In genomic region chr3:114099335-114099734, GRCm38 (mm10) we compare ENCODE assay signal across 17 mouse cellular contexts.
"Had no signal": no experiment of that assay in that cellular context is flagged by ENCODE, and none has a peak within 500 bp of the region (broad histone marks: within the 10 kb centered on the region; RNA-seq: fewer than 3 reads in every experiment).

No protein-coding gene starts in this region.

- H3K9ac ChIP-seq: lung, embryonic 15.5 days; midbrain, embryonic 13.5 days; midbrain, embryonic 15.5 days; neural tube, embryonic 12.5 days; stomach, embryonic 15.5 days had no signal

- ATAC-seq: lung, postnatal 0 days; midbrain, embryonic 13.5 days; midbrain, embryonic 15.5 days had no signal

- DNase-seq: lung, adult 2 months; lung, postnatal 14 days; lung, postnatal 36 days; right cerebral cortex, postnatal 14 days; thymus, adult 2 months; thymus, postnatal 14 days; thymus, postnatal 4 days had no signal

- H3K4me2 ChIP-seq: lung, embryonic 15.5 days; midbrain, embryonic 11.5 days; midbrain, embryonic 13.5 days; midbrain, embryonic 15.5 days; neural tube, embryonic 12.5 days; stomach, embryonic 15.5 days had no signal

- H3K27ac ChIP-seq: lung, embryonic 15.5 days; macrophage; midbrain, embryonic 13.5 days; midbrain, embryonic 15.5 days; neural tube, embryonic 12.5 days; stomach, embryonic 15.5 days; stomach, postnatal 0 days had no signal

- H3K4me1 ChIP-seq: lung, embryonic 15.5 days; megakaryocyte, embryonic 14.5 days; midbrain, embryonic 13.5 days; midbrain, embryonic 15.5 days; neural tube, embryonic 12.5 days; stomach, embryonic 15.5 days had no signal

- H3K27me3 ChIP-seq: lung, embryonic 15.5 days; megakaryocyte, embryonic 14.5 days; midbrain, embryonic 13.5 days; midbrain, embryonic 15.5 days; neural tube, embryonic 12.5 days; stomach, embryonic 15.5 days had no signal

- H3K9me3 ChIP-seq: lung, embryonic 15.5 days; megakaryocyte, embryonic 14.5 days; midbrain, embryonic 13.5 days; midbrain, embryonic 15.5 days; neural tube, embryonic 12.5 days; stomach, embryonic 15.5 days had no signal

- H3K36me3 ChIP-seq: lung, embryonic 15.5 days; midbrain, embryonic 13.5 days; midbrain, embryonic 15.5 days; neural tube, embryonic 12.5 days; stomach, embryonic 15.5 days had no signal

- H3K4me3 ChIP-seq: lung, embryonic 15.5 days; megakaryocyte, embryonic 14.5 days; midbrain, embryonic 13.5 days; midbrain, embryonic 15.5 days; neural tube, embryonic 12.5 days; stomach, embryonic 15.5 days had no signal
